Mouse (Mus musculus) forebrain, postnatal 0 days (tissue): ENCODE results near the gene Syn3. TPM values are rescaled to one million over a fixed set of nuclear protein-coding genes. Genes with fewer than 3 reads are reported as not detected.
"Not testable (repeated sequence)": the region's sequence is repeated elsewhere in the genome, so short reads cannot be mapped to it uniquely, and the experiment has no call there.

Experiments used
- ATAC-seq: fragments of 200-750 bp; cut with Nextera tagmentation; 2 replicates; pipeline ENCODE4 v1.8.0; 2017; ENCODE audit warnings: mild to moderate bottlenecking, moderate library complexity
- DNase-seq: peaks from one replicate; pipeline ENCODE4 v3.0.0-alpha.2; 2015
- H3K27ac ChIP-seq: fragments of 300-500 bp; sonication (generic); 2 replicates; pipeline ENCODE4 v1.5.1; 2014; ENCODE audit warnings: low read depth, mild to moderate bottlenecking, antibody characterized with exemption, low read length, moderate library complexity, mixed read lengths
- H3K27me3 ChIP-seq: fragments of 300-500 bp; sonication (generic); 2 replicates; pipeline ENCODE4 v1.6.1; 2014; ENCODE audit warnings: mild to moderate bottlenecking, low read length, mixed read lengths; ENCODE audit not compliant: insufficient read depth
- H3K36me3 ChIP-seq: fragments of 300-500 bp; sonication (generic); 2 replicates; pipeline ENCODE4 v1.6.1; 2014; ENCODE audit warnings: mild to moderate bottlenecking, moderate library complexity; ENCODE audit not compliant: insufficient read depth
- H3K4me1 ChIP-seq: fragments of 300-500 bp; sonication (generic); 2 replicates; pipeline ENCODE4 v1.6.1; 2014; ENCODE audit warnings: antibody characterized with exemption; ENCODE audit not compliant: insufficient read depth
- H3K4me2 ChIP-seq: fragments of 300-500 bp; sonication (generic); 2 replicates; pipeline ENCODE4 v1.6.1; 2014; ENCODE audit warnings: low read depth, mild to moderate bottlenecking, moderate library complexity
- H3K4me3 ChIP-seq: fragments of 300-500 bp; sonication (generic); 2 replicates; pipeline ENCODE4 v1.5.1; 2014; ENCODE audit warnings: low read depth, low read length, mixed read lengths
- H3K9ac ChIP-seq: fragments of 300-500 bp; sonication (generic); 2 replicates; pipeline ENCODE4 v1.6.1; 2014; ENCODE audit warnings: mild to moderate bottlenecking
- H3K9me3 ChIP-seq: fragments of 300-500 bp; sonication (generic); 2 replicates; pipeline ENCODE4 v1.6.1; 2016; ENCODE audit warnings: low read length
- CTCF ChIP-seq: sonication (generic); IDR thresholded peaks from 2 replicates; pipeline ENCODE4 v1.5.1; 2016; ENCODE audit warnings: antibody characterized with exemption, control low read depth, low read depth
- WGBS: fragments of 180-500 bp; shearing (Covaris S2); extraction: QIAGEN DNeasy Blood & Tissue Kit; methylation state at CpG from one replicate; pipeline ENCODE4 v1.1.7; 2014; 5-methylcytosine and 5-hydroxymethylcytosine counted together
- polyA plus RNA-seq: library from polyadenylated mRNA; unstranded; fragments of >200 nt; fragmentation: Nextera tagmentation; extraction: Ambion mirVana; gene quantifications from 2 replicates; pipeline ENCODE4 v1.2.1, GENCODE M21; 2015
- total RNA-seq: library from RNA; depleted of rRNA; stranded (reverse); fragments of >200 nt; gene quantifications from 2 replicates; pipeline ENCODE4 v1.2.3, GENCODE M21; 2014

Gene Syn3
- total and polyA plus RNA-seq, 2 experiments from 2014 or later = 16.4 to 47.6 TPM

GRCm38 (mm10) chr10:86381922-86382260 is 116.8 kb downstream of the Syn3 start:
- TF ChIP-seq CTCF = no peak
- 46% methylated on average over 2 of the region's 2 CpGs for WGBS
- no peaks in the 10 kb centered on the region for H3K27me3 ChIP-seq
- DNase-seq = no peak
- no peaks in the 10 kb centered on the region for H3K9me3 ChIP-seq
- no peaks in the 10 kb centered on the region; the same call in 1 of the 2 replicates for H3K36me3 ChIP-seq
- no peak overlapping the region for H3K27ac ChIP-seq
- no peak for ATAC-seq
- H3K9ac ChIP-seq = no peak overlapping the region
- no peak overlapping the region for H3K4me3 ChIP-seq
- H3K4me1 ChIP-seq = no peaks in the 10 kb centered on the region
- no peak overlapping the region for H3K4me2 ChIP-seq

- Histone ChIP-seq H3K4me1 (no peaks in the 10 kb centered on the region), H3K36me3 (no peaks in the 10 kb centered on the region; the same call in 1 of the 2 replicates), H3K27me3 (no peaks in the 10 kb centered on the region), H3K9ac (no peak overlapping the region), H3K4me2 (no peak overlapping the region), H3K27ac (no peak overlapping the region), H3K4me3 (no peak overlapping the region), H3K9me3 (no peaks in the 10 kb centered on the region)
- ATAC-seq = no peak
- 74% methylated on average over 9 of the region's 9 CpGs for WGBS
- DNase-seq = no peak
- no peak for TF ChIP-seq CTCF
These were observed 117.4 kb downstream of the Syn3 start for GRCm38 (mm10) chr10:86381150-86381921.

GRCm38 (mm10) chr10:86380626-86381025 is 118.1 kb downstream of the Syn3 start:
- no peak for DNase-seq
- WGBS = 87% methylated on average over 2 of the region's 2 CpGs
- Histone ChIP-seq H3K9ac (no peak overlapping the region), H3K36me3 (no peaks in the 10 kb centered on the region; the same call in 1 of the 2 replicates), H3K27me3 (no peaks in the 10 kb centered on the region), H3K27ac (no peak overlapping the region), H3K9me3 (no peaks in the 10 kb centered on the region), H3K4me2 (no peak overlapping the region), H3K4me1 (no peaks in the 10 kb centered on the region), H3K4me3 (no peak overlapping the region)
- TF ChIP-seq CTCF = no peak
- no peak for ATAC-seq

GRCm38 (mm10) chr10:86378803-86379202 is 119.9 kb downstream of the Syn3 start:
- not testable (repeated sequence) for DNase-seq
- WGBS = 89% methylated on average over 2 of the region's 2 CpGs

GRCm38 (mm10) chr10:86376392-86377185 is 122.1 kb downstream of the Syn3 start:
- ATAC-seq (peak; percentile 67), DNase-seq (no peak)
- no peak overlapping the region for H3K4me3 ChIP-seq
- no peaks in the 10 kb centered on the region for H3K36me3 ChIP-seq
- no peak overlapping the region for H3K9ac ChIP-seq
- TF ChIP-seq CTCF = no peak
- H3K27ac ChIP-seq = no peak overlapping the region
- H3K4me2 ChIP-seq = no peak overlapping the region
- 62% methylated on average over 8 of the region's 8 CpGs for WGBS
- H3K27me3 ChIP-seq = no peaks in the 10 kb centered on the region
- H3K9me3 ChIP-seq = no peaks in the 10 kb centered on the region
- H3K4me1 ChIP-seq = no peaks in the 10 kb centered on the region

More at GRCm38 (mm10) chr10:86378803-86379202, 119.9 kb downstream of the Syn3 start:
- not testable (repeated sequence) for H3K4me2 ChIP-seq, H3K27ac ChIP-seq, H3K9me3 ChIP-seq, H3K27me3 ChIP-seq, ATAC-seq, H3K9ac ChIP-seq, H3K36me3 ChIP-seq, H3K4me1 ChIP-seq, H3K4me3 ChIP-seq

GRCm38 (mm10) chr10:86375903-86376302 is 122.8 kb downstream of the Syn3 start:
- no peaks in the 10 kb centered on the region for H3K9me3 ChIP-seq
- no peak overlapping the region for H3K9ac ChIP-seq
- no peaks in the 10 kb centered on the region for H3K27me3 ChIP-seq
- DNase-seq (peak; percentile 27), ATAC-seq (peak; percentile 72)
- H3K4me2 ChIP-seq = no peak overlapping the region
- H3K36me3 ChIP-seq = no peaks in the 10 kb centered on the region
- H3K27ac ChIP-seq = no peak overlapping the region
- 53% methylated on average over 11 of the region's 11 CpGs for WGBS
- no peaks in the 10 kb centered on the region for H3K4me1 ChIP-seq
- H3K4me3 ChIP-seq = no peak overlapping the region
- no peak for TF ChIP-seq CTCF

- no peak overlapping the region for H3K27ac ChIP-seq
- no peaks in the 10 kb centered on the region for H3K27me3 ChIP-seq
- H3K36me3 ChIP-seq = no peaks in the 10 kb centered on the region
- WGBS = 81% methylated on average over 2 of the region's 2 CpGs
- H3K9ac ChIP-seq = no peak overlapping the region
- ATAC-seq (no peak), DNase-seq (no peak)
- no peaks in the 10 kb centered on the region for H3K4me1 ChIP-seq
- H3K4me2 ChIP-seq = no peak overlapping the region
- no peak overlapping the region for H3K4me3 ChIP-seq
- no peaks in the 10 kb centered on the region for H3K9me3 ChIP-seq
- no peak for TF ChIP-seq CTCF
These were observed 124.6 kb downstream of the Syn3 start for GRCm38 (mm10) chr10:86374061-86374460.
